Mouse (Mus musculus): ENCODE measurements at regions not wholly inside any gene's neighbourhood (a gene's known extent, or its start where the extent isn't known, plus 50 kb on each side); places are given as distances from the start of the nearest gene placed in this dataset.

DNA sequence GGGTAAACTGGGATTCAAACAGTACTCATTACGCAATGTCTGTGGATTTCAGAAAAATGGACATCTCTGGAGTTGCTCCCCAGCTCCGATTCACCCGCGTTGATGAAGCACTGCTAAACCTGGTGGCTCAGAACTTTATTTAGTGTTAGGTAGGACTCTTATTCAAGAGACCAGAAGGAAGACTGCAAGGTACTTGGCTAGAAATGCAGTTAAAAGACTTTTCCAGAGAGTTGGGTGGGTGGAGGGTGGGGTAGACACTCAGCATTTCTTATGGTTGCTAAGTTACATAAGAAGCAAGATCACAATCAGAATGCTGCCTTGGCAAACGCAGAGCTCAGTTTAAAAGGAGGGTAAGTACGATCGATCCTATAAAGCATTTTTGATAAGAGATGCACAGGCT lies 230.2 kb downstream of the Adgrg6 start:
- TF ChIP-seq TBP (conservative IDR thresholded peaks at IDR 0.05; ENCODE audit: low read depth, low read length) (no peak), MXI1 (IDR thresholded peaks at IDR 0.05; ENCODE audit: low read depth, low read length) (no peak), MYC (IDR thresholded peaks at IDR 0.05; ENCODE audit: low read depth, low read length) (no peak), HCFC1 (IDR thresholded peaks at IDR 0.05; ENCODE audit: low read depth, low read length) (no peak), EP300 (IDR thresholded peaks at IDR 0.05; ENCODE audit: low read length) (no peak), ETS1 (conservative IDR thresholded peaks at IDR 0.05; ENCODE audit: low read depth, low read length) (no peak), CTCF (conservative IDR thresholded peaks at IDR 0.05 in 1 of 2, IDR thresholded peaks at IDR 0.05 in 1 of 2; ENCODE audit: low read depth in 2 of 2, low read length in 2 of 2) (no peak), ZC3H11A (IDR thresholded peaks at IDR 0.05; ENCODE audit: low read depth, low read length) (no peak), CHD1 (IDR thresholded peaks at IDR 0.05; ENCODE audit: low read depth, low read length) (no peak), NELFE (IDR thresholded peaks at IDR 0.05; ENCODE audit: low read depth, low read length) (no peak), KAT2A (IDR thresholded peaks at IDR 0.05; ENCODE audit: insufficient replicate concordance, low read length) (no peak), SMC3 (IDR thresholded peaks at IDR 0.05; ENCODE audit: low read depth, low read length) (no peak)
